Mouse (Mus musculus): ENCODE measurements around the gene Galnt14. TPM values are rescaled to one million over a fixed set of nuclear protein-coding genes. Genes with fewer than 3 reads are reported as not detected.

Galnt14 gene
- not detected in 2 replicates for total RNA-seq (2023)

GRCm38 (mm10) chr17:73710042-73710911 is at the start of gene Galnt14:
Gene Galnt14 (minus strand): TSS chr17:73710453.

Other genes starting within 250 kb of the Galnt14 start
- gene Ehd3, start 93.7 kb upstream of the Galnt14 start, total RNA-seq (2023), result 0.57 and 0.86 TPM in 2 replicates
- gene Xdh, start 239.7 kb upstream of the Galnt14 start, total RNA-seq (2023), result 787 and 1,006 TPM in 2 replicates